Mouse (Mus musculus) spleen, adult 18-20 months (tissue): ENCODE measurements around the gene Jak3.
"Not testable (repeated sequence)": the region's sequence is repeated elsewhere in the genome, so short reads cannot be mapped to it uniquely, and the experiment has no call there.

Source experiments
- DNase-seq, 2 experiments: peaks; one replicate each; pipeline ENCODE4 v3.0.0; 2022; ENCODE audit warnings: mixed read lengths in 2 of 2

Gene Jak3

GRCm38 (mm10) chr8:71725122-71725924 lies 49.2 kb downstream of the Jak3 start, which contains the start of gene Fcho1:
TSS of gene Fcho1 (minus strand) at chr8:71725716.
- peak; percentile 75 to 86 for DNase-seq

- no peak for DNase-seq
Observed at GRCm38 (mm10) chr8:71728240-71728785, 52.2 kb downstream of the Jak3 start.

GRCm38 (mm10) chr8:71728826-71729620 lies 52.9 kb downstream of the Jak3 start:
- DNase-seq = no peak

- peak; percentile 63 to 83 for DNase-seq
Observed at GRCm38 (mm10) chr8:71731652-71732230, 55.6 kb downstream of the Jak3 start.

GRCm38 (mm10) chr8:71738316-71738715 lies 62.2 kb downstream of the Jak3 start:
- not testable (repeated sequence) for DNase-seq
